Mouse (Mus musculus) cerebellum, adult 11 months (tissue): ENCODE results near the gene Zfp346.

Source experiments
- DNase-seq: peaks from one replicate; pipeline ENCODE4 v3.0.0; 2022

The Zfp346 gene

GRCm38 (mm10) chr13:55153951-55154350, 48.8 kb downstream of the Zfp346 start:
- no peak for DNase-seq

DNA sequence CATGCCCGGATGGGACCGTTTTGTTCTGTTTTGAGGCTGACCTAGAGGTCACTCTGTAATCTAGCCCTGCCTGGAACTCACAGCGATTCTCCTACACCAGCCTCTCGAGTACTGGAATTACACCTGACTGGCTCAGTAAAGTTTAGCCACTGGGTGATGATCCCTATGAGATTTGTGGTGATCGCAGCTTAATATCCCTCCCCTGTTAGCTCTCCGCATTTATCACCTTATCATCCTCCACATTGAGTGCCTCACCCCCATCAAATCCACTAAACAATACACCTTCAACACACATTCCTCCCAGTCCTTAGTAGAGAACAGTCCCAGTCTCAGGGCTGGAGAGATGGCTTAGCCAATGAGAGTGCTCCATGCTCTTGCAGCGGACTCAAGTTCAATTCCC, 57.3 kb downstream of the Zfp346 start:
- no peak for DNase-seq

- DNase-seq: no peak
Observed at GRCm38 (mm10) chr13:55163553-55163952, 58.4 kb downstream of the Zfp346 start.

DNA sequence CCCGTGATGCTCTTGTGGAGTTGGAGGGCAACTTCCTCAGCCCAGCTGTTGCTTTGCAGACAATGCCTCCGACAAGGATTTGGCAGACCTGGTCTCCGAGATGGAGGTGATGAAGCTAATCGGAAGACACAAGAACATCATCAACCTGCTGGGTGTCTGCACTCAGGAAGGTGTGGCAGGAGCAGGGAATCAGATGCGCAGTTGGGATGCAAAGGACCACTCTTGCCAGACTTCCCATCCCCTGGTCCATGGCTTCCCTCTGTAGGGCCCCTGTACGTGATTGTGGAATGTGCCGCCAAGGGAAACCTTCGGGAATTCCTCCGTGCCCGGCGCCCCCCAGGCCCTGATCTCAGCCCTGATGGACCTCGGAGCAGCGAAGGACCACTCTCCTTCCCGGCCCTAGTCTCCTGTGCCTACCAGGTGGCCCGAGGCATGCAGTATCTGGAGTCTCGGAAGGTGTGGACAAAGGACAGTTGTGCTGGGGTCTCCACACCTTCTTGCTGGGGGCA, 60.8 kb downstream of the Zfp346 start:
- DNase-seq: no peak

DNA sequence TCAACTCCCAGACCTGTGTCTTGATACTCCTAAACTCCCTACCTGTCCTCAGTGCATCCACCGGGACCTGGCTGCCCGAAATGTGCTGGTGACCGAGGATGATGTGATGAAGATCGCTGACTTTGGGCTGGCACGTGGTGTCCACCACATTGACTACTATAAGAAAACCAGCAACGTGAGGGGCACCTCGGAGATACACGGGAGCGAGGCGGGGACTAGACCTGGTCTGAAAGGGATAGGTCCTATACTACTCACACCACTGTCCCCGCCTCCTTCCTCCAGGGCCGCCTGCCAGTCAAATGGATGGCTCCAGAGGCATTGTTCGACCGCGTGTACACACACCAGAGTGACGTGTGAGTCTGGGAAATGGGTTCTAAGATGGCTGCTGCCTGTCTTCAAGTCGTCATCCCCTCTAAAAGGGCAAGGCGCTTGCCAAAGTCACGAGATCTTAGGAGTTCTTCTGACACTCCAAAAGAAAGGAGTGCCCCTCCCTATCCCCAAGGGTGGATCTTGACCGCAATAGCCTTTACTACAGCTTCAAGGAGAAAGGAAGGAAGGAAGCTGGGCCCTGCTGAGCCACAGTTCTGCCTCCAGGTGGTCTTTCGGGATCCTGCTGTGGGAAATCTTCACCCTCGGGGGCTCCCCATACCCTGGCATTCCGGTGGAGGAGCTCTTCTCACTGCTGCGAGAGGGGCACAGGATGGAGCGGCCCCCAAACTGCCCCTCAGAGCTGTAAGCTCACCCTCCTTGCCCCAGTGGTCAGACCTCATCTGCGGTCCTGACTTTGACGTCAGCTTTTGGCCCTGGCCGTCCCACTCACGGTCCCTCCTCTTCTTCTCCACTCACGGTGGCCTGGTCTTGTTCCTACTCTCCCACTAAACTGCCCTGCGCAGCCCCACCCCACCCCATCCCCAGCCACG, 62.0 kb downstream of the Zfp346 start:
- DNase-seq: no peak

GRCm38 (mm10) chr13:55167798-55168197, 62.7 kb downstream of the Zfp346 start:
- no peak for DNase-seq

DNA sequence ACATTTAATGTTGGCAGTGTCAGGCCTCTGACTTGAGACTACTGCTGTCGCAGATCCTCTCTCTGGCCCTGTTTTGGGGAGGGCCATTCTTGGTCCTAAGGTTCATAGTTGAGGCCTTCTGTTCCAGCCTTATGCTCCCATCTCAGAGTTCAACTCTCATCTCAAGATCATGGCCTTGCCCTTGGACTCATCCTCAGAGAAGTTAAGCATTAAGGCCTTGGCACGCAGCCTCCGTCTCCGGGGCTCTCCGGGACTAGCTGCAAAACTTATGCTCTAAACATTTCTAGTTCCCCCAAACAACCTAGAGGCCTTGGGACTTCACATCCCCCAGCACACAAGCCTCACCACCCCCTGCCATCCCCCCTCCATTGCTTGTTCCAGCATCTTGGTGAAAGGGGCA, 63.1 kb downstream of the Zfp346 start:
- DNase-seq: no peak

GRCm38 (mm10) chr13:55168958-55169369, 63.9 kb downstream of the Zfp346 start:
- DNase-seq: no peak

DNA sequence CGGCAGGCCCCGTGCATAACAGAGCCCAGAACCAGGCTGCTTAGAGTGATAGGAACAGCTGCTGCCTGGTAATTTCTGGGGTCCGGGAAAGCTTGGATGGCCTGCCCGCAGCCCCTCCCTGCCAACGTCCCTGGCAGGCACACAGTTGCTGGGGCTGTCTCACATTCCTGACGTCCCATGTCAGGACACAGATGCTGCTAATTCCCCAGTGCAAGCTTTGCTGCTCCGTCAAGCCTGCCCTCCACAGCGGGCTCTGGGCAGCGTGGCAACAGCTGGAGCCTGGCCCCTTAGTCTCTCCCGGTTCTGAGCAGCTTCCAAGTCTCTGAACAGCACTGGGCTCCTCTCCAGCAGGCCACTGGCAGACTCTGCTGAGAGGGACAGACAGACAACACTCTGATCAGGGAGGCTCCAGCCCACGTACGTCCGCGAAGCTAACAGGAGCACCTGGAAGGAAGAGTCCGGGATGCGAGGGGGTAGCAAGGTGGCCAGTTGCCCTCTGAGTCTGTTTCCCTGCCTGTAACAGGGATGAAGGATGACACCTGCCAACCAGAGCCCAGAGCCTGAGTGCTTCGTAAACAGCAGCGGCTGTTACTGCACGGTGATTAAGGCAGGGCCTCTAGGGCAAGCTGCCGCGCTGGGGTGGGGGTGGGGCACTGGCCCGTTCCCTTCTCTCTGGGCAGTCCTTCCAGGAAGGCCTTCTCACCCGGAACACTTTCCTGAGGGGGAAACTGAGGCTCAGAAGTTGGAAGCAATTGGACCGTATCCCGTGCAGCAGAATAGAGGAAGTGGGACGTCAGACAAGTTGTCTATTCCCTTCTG, 66.6 kb downstream of the Zfp346 start:
- no peak for DNase-seq

DNA sequence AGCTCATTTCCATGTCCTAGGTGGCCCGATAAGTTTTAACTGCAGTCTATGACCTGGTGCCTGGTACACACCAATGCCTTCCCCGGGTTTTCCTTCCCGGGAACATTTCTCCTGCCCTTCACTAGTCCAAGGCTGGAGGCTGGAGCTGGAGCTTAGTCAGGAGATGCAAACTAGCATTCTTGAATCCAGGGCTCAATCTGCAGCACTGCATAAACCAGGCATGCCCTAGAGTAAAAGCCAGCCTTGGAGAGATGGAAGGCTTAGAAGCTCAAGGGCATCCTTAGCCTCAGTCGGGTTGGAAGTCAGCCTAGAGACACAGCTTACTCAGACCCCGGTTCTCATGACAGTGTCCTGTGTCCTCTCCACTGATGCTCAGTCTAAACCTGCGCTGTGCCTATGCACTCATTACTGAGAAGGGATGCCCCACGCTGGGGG, 67.2 kb downstream of the Zfp346 start:
- no peak for DNase-seq

DNA sequence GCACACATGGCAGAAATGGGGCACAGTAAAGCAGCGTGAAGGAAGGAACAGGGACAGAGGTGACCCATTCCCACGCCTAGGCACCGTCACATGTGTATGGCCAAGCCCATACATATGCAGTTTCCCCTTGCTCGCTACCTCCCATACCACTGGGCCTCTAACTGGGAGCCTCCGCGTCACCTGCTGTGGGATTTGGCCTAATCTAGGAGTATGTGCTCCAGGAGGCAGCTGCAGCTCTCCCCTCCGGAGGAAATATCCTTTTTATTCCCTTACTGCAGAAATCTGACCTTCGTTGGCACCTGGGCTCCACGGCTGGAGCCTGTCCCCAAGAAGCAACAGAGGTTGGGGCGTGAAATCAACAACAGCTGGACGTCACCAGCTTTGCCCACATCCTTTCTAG, 69.2 kb downstream of the Zfp346 start:
- DNase-seq: no peak

DNA sequence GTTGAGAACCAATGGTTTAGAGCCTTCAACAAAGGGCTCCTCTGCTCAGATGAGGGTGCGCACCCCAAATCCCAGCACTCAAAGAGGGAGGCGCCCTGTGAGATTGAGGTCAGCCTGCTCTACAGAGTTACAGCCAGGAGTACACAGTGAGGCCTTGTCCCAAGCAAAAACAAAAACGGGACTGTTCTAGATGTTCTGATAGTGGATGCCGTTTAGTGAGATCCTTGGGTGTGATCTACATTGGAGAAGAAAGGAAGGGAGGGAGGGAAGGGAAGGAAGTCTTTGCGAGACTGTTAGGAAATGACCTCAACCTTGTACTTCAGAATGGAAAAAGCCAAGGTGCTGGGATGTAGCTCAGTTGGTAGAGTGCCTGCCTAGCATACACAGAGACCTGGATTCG, 71.2 kb downstream of the Zfp346 start:
- no peak for DNase-seq

DNA sequence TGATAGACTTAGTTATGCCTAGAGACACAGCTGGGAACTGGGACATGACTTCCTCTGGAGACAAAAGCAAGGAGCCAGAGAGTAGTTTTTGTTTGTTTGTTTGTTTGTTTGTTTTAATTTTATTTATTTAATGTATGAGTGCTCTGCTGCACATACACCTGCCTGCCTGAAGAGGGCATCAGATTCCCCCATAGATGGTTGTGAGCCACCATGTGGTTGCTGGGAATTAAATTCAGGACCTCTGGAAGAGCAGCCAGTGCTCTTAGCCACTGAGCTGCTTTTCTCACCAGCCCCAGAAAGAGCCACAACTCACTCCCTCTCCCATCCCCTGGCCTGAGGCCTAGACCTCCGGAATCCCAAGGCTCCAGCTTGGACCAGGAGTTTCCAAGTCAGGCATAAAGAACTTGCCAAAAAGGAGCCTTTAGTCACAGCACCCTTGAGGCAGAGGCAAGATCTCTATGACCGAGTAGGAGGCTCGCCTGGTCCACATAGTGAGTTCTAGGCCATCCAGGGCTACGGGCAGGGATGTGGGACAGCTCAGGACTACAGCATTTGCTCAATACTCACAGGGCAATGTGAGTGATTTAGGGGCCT, 72.9 kb downstream of the Zfp346 start:
- DNase-seq: no peak

DNA sequence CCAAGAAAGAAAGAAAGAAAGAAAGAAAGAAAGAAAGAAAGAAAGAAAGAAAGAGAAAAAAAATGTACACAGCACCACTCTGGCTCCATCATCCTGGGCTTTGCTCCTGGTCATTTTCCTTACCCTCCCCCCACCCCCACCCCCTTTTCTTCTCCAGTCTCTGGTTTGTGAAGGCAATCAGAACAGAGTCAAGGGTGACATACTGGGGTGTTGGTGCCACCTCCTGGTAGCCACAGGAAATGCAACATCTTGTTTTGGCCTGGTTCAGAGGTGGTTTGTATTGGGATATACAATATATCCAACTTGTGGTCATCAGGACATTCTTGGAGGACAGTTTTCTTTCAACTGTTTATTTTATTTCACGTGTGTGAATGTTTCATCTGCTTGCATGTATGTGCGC, 73.4 kb downstream of the Zfp346 start:
- peak; percentile 64 for DNase-seq

- DNase-seq: no peak
Observed at GRCm38 (mm10) chr13:55179591-55179990, 74.5 kb downstream of the Zfp346 start.

DNA sequence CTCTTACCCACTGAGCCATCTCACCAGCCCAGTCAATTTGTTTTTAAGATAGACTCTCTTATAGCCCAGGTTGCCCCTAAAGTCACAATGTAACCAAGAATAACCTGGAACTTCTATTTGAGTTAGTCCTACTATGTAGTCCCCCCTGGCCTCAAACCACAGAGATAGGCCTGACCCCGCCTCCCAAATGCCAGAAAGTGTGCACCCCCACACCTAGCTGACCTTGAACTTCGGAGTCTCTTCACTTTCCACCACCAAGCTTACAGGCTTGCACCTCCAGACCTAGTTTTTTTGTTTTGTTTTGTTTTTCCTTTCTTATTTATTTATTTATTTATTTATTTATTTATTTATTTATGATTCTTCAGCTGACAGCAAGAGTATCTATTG, 76.7 kb downstream of the Zfp346 start:
- DNase-seq: no peak

- DNase-seq: peak; percentile 61
Observed at GRCm38 (mm10) chr13:55182173-55182894, 77.2 kb downstream of the Zfp346 start.

- DNase-seq: no peak
Observed at GRCm38 (mm10) chr13:55183382-55183781, 78.3 kb downstream of the Zfp346 start.
